Mouse (Mus musculus) megakaryocyte, adult 5-6 weeks (primary cell): Measurements from ENCODE around the gene Dnah7c. TPM values are rescaled to one million over a fixed set of nuclear protein-coding genes. Genes with fewer than 3 reads are reported as not detected.
A peak's percentile ranks its signal among the peaks of the same experiment; 100 is the strongest.
"Not testable (repeated sequence)": the region's sequence is repeated elsewhere in the genome, so short reads cannot be mapped to it uniquely, and the experiment has no call there.

Source experiments
- ATAC-seq: 2 replicates; pipeline ENCODE4 v1.8.0; 2016; ENCODE audit warnings: mild to moderate bottlenecking, inconsistent platforms; ENCODE audit not compliant: poor library complexity, severe bottlenecking
- total RNA-seq, 2 experiments: library from RNA; stranded (forward) in 1 of 2; stranded (reverse) in 1 of 2; fragments of 153-499, 151-499 nt in 1 of 2; fragments of 221-1000, 200-1000 nt in 1 of 2; gene quantifications; 2 replicates each; pipeline versions ENCODE4 v1.2.3 to v1.2.4; 2015 to 2017

The Dnah7c gene
- total RNA-seq (2015), result not detected in 2 replicates
- total RNA-seq (2017), result not detected in 2 replicates

DNA sequence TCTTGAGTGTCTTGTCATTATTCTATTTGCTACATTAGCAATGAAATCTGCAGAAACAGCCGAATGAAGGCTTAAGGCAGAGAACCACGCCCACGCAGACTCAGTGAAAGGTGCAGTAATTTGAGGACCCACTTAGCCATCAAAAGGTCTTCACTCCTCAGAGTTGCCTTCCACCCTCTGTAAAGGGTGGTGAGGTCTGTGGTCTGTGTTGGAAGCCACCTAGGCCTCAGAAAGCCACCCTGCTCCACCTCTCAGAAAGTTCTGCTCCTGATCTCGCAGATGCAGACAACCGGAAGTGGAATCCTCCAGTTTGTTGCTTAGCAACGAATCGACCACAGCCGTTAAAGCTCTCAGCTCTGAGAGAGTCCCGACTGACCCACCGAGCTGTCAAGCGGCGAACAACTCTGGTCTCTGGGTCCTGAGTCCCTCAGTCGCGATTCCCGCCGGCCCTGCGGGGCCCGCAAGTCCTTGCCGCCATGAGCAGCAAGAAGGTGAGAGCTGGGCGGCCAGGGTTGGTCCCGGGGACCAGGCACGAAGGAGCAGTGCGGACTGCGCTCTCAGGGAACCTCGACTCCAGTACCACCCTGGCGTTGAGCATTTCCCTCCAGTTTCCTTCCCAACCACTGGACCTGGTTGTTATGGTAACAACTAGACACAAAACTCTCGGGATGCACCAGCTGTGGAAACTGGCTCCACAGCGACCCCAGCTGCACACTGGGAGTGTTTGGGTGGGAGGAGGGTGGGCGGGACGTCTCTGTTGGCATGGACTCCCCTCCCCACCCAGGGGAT, at the start of gene Dnah7c:
TSS of gene Dnah7c (plus strand) at position 456 of the 789 bp plus-strand sequence.
- 0 out of 2 replicates have a peak, but pooled peaks have one; percentile 21 for ATAC-seq

DNA sequence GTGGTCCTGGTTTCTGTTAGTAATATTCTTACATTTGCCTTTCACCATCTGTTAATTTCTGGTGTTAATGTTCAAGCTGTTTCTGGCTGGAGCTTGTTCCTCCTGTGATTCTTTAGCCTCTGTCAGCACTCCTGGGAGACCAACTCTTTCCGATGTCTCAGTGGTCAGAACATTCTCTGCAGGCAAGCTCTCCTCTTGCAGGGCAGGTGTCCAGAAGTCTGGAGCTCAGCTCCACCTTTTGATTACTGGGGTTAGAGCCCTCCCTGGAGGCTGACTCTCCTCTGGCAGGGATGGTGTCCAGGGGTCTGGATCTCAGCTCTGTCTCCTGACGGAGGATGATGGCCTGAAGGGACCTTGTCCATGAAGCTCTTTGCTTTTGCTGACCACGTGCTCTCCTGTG, 44.8 kb upstream of the Dnah7c start:
- not testable (repeated sequence) for ATAC-seq

GRCm38 (mm10) chr1:46394681-46395297, 30.6 kb upstream of the Dnah7c start:
- ATAC-seq, result not testable (repeated sequence)

- no peak for ATAC-seq
Measured at GRCm38 (mm10) chr1:46408324-46409115, 16.9 kb upstream of the Dnah7c start.

GRCm38 (mm10) chr1:46414798-46415197, 10.6 kb upstream of the Dnah7c start:
- ATAC-seq, result not testable (repeated sequence)

GRCm38 (mm10) chr1:46416946-46417345, 8.4 kb upstream of the Dnah7c start:
- not testable (repeated sequence) for ATAC-seq

- ATAC-seq, result not testable (repeated sequence)
Measured at GRCm38 (mm10) chr1:46418966-46419365, 6.4 kb upstream of the Dnah7c start.

DNA sequence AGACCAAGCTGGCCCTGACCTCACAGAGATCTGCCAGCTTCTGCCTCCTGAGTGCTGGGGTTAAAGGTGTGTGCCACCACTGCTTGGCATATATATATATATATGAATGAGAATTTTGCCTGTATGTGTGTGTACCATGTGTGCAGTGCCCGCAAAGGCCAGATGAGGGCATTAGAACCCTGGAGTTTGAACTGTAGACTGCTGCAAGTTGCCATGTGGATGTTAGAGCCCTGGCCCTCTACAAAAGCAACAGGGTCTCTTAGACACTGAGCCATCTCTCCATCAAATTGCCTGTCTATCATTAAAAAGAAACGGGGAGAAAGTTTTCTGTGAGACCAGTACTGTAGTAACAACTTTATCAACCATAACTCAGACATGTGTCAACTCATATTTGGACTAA, 3.0 kb downstream of the Dnah7c start:
- ATAC-seq, result no peak

DNA sequence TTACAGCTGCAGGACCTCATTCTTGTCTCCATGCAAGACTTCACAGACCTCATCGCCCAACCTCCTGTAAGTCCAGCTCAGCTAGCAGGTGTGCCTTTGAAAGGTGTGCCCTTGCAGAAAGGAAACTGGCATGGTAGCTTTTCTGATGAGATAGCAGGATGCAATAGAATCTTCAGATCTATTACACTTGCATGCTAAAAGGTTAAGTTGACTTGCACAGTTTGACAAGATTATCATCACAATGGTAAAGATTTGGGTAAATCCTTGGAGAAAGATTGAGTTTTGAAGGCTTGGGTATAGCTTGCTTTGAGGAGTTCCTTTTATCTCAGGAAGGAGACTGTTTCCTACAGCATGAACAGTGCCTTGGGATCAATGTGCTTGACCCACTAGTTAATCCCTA, 89.3 kb downstream of the Dnah7c start:
- not testable (repeated sequence) for ATAC-seq

DNA sequence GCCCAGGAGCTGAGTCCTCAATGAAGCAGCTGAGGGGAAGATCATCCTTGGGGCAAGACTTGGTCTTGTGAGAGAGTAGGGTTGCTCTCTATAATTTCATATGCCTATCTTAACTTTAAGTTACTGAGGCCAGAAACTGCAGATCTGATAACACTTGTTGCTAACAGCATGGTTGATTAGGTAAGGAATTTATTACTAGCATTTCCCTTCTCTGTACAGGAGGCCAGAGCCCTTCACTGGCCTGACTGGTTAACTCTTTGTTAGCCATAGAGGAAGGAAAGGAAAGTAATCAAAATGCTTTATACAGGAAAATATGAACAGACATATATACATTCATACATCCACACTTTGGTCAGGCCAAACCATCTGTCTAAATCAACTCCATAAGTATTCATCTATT, 95.6 kb downstream of the Dnah7c start:
- ATAC-seq, result no peak

DNA sequence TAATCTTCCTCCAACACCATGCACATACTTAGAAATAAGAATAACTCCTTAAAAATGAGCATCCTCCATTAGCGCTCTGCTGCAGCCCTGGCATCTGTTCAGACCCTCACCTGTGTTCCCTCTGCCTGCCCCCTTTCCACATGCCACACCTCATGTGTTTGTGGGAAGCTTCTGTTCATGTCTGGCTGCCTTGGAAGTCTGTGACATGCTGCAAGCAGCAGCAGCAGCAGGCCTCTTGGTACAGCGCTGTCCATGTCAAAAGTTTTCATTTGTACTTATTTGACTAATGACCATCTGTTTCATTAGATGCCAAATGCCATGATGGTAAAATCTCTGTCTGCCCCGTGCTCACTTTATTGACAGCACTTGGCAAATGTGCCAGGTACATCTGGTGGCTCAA, 101.1 kb downstream of the Dnah7c start:
- not testable (repeated sequence) for ATAC-seq

DNA sequence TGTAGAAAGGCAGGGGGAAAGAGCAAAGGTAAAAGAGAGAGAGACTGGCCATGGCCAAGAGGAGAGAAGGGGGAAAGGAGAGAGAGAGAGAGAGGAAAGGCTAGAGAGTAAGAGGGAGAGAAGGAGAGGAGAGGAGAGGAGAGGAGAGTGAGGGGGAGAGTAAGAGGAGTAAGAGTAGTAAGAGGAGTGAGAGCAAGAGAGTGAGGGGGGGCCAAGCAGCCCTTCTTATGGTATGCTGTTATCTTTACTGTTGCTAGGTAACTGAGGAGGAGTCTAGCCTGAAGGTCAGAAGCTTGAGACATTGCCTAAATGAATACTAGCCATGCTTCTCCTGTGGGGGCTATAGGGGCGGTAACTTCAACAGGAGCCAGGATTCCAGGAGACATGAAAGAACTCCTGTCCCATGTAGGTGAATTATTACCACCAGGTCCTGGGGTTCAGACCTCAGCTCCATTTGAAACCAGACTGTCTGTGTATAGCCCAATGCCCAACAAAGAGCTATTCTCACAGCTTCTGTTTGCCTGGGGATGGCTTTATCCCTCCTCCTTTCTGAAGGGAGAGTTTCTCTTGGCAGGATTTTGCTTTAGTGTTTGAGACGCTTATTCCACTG, 119.5 kb downstream of the Dnah7c start:
- no peak for ATAC-seq

DNA sequence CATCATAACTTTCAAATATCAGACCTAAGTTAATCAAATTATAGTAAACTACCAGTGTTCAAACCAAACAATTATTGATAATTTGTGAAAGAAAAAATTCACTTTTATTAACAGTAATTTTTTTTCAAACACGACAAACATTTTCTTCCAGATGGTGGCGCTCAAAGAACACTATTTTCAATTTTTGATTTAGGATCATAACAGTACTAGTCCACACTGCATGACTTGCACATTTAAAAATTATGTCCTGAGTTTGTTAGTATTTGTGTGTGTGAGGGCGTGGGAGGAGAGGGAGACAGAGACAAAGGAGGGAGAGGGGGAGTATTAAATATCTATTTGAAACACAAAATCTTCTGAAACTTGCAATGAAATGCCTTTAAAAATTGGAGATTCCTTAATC, 155.0 kb downstream of the Dnah7c start:
- no peak for ATAC-seq

DNA sequence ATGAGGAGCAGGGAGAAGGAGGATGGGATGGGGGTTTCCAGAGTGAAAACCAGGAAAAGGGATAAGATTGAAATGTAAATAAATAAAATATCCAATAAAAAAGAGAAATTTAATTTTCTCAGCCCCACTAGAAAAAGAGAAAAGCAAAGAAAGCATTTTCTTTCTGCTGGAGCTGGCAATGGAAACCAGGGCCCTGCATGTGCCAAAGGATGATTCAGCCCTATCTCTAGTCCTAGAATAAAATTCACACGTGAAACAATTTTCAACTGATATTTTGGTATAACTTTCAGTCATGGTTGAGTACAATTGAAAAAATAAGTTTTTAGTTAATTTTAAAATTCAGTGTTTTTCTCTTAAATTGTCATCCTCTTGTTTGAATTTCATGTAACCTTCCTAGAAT, 168.4 kb downstream of the Dnah7c start:
- not testable (repeated sequence) for ATAC-seq

DNA sequence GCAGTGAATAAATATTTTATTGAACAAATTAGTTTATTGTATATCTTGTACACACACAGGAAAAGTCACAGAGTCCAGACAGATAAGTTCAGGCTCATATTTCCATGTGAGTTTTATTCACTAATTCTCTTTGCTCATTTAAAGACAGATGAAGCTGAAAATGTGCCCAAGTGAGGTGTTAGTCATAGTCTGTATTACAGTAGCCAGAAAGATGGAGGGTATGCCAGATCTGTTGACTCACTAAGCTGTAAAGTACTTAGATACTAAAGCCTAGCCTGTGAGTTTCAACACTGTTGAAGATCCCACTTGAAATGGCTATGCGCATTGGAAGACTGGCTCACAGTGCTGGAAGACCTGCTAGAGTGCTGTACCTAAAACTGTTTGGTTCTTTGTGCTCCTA, 171.0 kb downstream of the Dnah7c start:
- ATAC-seq, result not testable (repeated sequence)

GRCm38 (mm10) chr1:46620331-46620730, 194.9 kb downstream of the Dnah7c start:
- no peak for ATAC-seq

- ATAC-seq, result not testable (repeated sequence)
Measured at GRCm38 (mm10) chr1:46625914-46626313, 200.5 kb downstream of the Dnah7c start.

- ATAC-seq, result not testable (repeated sequence)
Measured at GRCm38 (mm10) chr1:46649821-46650220, 224.4 kb downstream of the Dnah7c start.

- ATAC-seq, result not testable (repeated sequence)
Measured at GRCm38 (mm10) chr1:46652721-46653120, 227.3 kb downstream of the Dnah7c start.

GRCm38 (mm10) chr1:46724810-46725209, 299.4 kb downstream of the Dnah7c start:
- not testable (repeated sequence) for ATAC-seq

- no peak for ATAC-seq
Measured at GRCm38 (mm10) chr1:46725266-46725665, 299.9 kb downstream of the Dnah7c start.
